Mouse (Mus musculus): ENCODE results near the gene Usp49. TPM values are rescaled to one million over a fixed set of nuclear protein-coding genes. Genes with fewer than 3 reads are reported as not detected.
A peak's percentile ranks its signal among the peaks of the same experiment; 100 is the strongest.

Usp49 gene
- total RNA-seq (2014; rRNA removed): 11.2 and 18.9 TPM in 2 replicates
- 2.8 and 4.7 TPM in 2 replicates for polyA plus RNA-seq (2015; fragmentation: Nextera tagmentation; extraction: Ambion mirVana)

GRCm38 (mm10) chr17:47630678-47631065 is at the start of gene Usp49:
TSS of gene Usp49 (plus strand) at chr17:47630690.
- Histone ChIP-seq H3K27ac (ENCODE audit: low read depth, low read length) (peak within 1 kb of the TSS; percentile 94), H3K4me3 (ENCODE audit: low read depth, low read length) (peak within 1 kb of the TSS; percentile 86), H3K4me1 (ENCODE audit: insufficient read depth) (peaks cover 11% of the 10 kb centered on the region), H3K4me2 (ENCODE audit: low read depth) (peak within 1 kb of the TSS; percentile 85), H3K9me3 (ENCODE audit: low read length) (no peaks in the 10 kb centered on the region), H3K27me3 (ENCODE audit: insufficient read depth, low read length) (no peaks in the 10 kb centered on the region), H3K9ac (peak within 1 kb of the TSS; percentile 69), H3K36me3 (ENCODE audit: insufficient read depth) (peaks cover 3% of the 10 kb centered on the region; the same call in 1 of the 2 replicates)
- no peak for TF ChIP-seq CTCF (IDR thresholded peaks at IDR 0.05; ENCODE audit: low read depth)
- DNase-seq: peak; percentile 6
- no peak for ATAC-seq
- WGBS: 0% methylated on average over 3 of the region's 3 CpGs

- Histone ChIP-seq H3K4me1 (ENCODE audit: insufficient read depth) (no peaks in the 10 kb centered on the region), H3K4me2 (ENCODE audit: low read depth) (no peak overlapping the region), H3K9ac (no peak overlapping the region), H3K9me3 (ENCODE audit: low read length) (no peaks in the 10 kb centered on the region), H3K36me3 (ENCODE audit: insufficient read depth) (no peaks in the 10 kb centered on the region), H3K27me3 (ENCODE audit: insufficient read depth, low read length) (no peaks in the 10 kb centered on the region), H3K4me3 (ENCODE audit: low read depth, low read length) (no peak overlapping the region), H3K27ac (ENCODE audit: low read depth, low read length) (no peak overlapping the region)
- WGBS: 92% methylated on average over 4 of the region's 4 CpGs
- DNase-seq (no peak), ATAC-seq (no peak)
- no peak for TF ChIP-seq CTCF (IDR thresholded peaks at IDR 0.05; ENCODE audit: low read depth)
These were observed 49.5 kb upstream of the Usp49 start for GRCm38 (mm10) chr17:47580962-47581361.

- Histone ChIP-seq H3K4me2 (ENCODE audit: low read depth) (no peak overlapping the region), H3K36me3 (ENCODE audit: insufficient read depth) (no peaks in the 10 kb centered on the region), H3K9ac (no peak overlapping the region), H3K4me1 (ENCODE audit: insufficient read depth) (no peaks in the 10 kb centered on the region; the same call in 1 of the 2 replicates), H3K27me3 (ENCODE audit: insufficient read depth, low read length) (no peaks in the 10 kb centered on the region), H3K9me3 (ENCODE audit: low read length) (no peaks in the 10 kb centered on the region), H3K4me3 (ENCODE audit: low read depth, low read length) (no peak overlapping the region), H3K27ac (ENCODE audit: low read depth, low read length) (no peak overlapping the region)
- ATAC-seq (no peak), DNase-seq (no peak)
- TF ChIP-seq CTCF (IDR thresholded peaks at IDR 0.05; ENCODE audit: low read depth): no peak
- 88% methylated on average over 8 of the region's 8 CpGs for WGBS
These were observed 42.0 kb upstream of the Usp49 start for GRCm38 (mm10) chr17:47588517-47588916.

DNA sequence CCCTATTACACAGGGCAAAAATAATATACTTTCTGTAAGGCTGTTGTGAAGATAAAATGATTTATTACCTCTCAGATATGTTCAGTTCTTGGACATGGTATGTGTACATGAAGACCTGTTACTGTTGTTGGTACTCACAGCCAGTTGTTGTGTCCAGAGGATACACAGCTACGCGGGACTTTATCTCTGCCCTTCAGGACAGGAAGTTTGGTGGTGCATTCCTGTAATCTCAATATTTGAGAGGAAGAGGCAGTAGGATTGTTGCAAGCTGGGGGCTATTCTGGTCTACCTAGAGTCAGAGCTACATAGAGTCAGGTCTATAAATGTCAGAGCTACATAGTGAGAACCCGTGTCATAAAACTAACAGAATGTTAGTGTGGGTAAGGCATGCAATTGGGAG is 39.4 kb upstream of the Usp49 start:
- ATAC-seq (no peak), DNase-seq (no peak)
- Histone ChIP-seq H3K36me3 (ENCODE audit: insufficient read depth) (no peaks in the 10 kb centered on the region), H3K4me2 (ENCODE audit: low read depth) (no peak overlapping the region), H3K27me3 (ENCODE audit: insufficient read depth, low read length) (no peaks in the 10 kb centered on the region), H3K27ac (ENCODE audit: low read depth, low read length) (no peak overlapping the region), H3K4me3 (ENCODE audit: low read depth, low read length) (no peak overlapping the region), H3K4me1 (ENCODE audit: insufficient read depth) (no peaks in the 10 kb centered on the region; the same call in 1 of the 2 replicates), H3K9ac (no peak overlapping the region), H3K9me3 (ENCODE audit: low read length) (no peaks in the 10 kb centered on the region)
- 92% methylated on average over 3 of the region's 3 CpGs for WGBS
- no peak for TF ChIP-seq CTCF (IDR thresholded peaks at IDR 0.05; ENCODE audit: low read depth)

GRCm38 (mm10) chr17:47593215-47593853 is 37.2 kb upstream of the Usp49 start:
- WGBS: 2% methylated on average over 63 of the region's 63 CpGs
- ATAC-seq: peak; percentile 94
- no peaks in the 10 kb centered on the region for H3K27me3 ChIP-seq (ENCODE audit: insufficient read depth, low read length)

DNA sequence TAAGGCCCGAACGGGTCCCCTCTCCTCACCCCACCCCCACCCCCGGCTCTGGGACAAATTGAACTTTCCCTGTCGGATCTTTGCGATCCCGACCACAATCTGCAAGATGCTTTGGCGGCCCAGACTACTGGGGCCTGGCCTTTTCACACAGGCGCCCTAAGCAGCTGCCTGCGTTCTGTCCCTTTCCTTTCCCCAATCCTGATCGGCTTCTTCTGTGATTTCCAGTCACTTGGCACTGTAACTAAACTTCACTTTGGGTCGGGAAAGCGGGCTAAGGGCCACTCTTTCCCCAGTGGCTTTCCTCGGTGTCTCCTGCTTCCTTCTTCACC is 36.7 kb upstream of the Usp49 start:
- Histone ChIP-seq H3K9me3 (ENCODE audit: low read length) (no peaks in the 10 kb centered on the region), H3K4me1 (ENCODE audit: insufficient read depth) (no peaks in the 10 kb centered on the region; the same call in 1 of the 2 replicates), H3K4me2 (ENCODE audit: low read depth) (peak overlapping the region; percentile 98), H3K27ac (ENCODE audit: low read depth, low read length) (peak overlapping the region; percentile 69), H3K4me3 (ENCODE audit: low read depth, low read length) (peak overlapping the region; percentile 61), H3K9ac (peak overlapping the region; percentile 56), H3K27me3 (ENCODE audit: insufficient read depth, low read length) (no peaks in the 10 kb centered on the region), H3K36me3 (ENCODE audit: insufficient read depth) (no peaks in the 10 kb centered on the region; the same call in 1 of the 2 replicates)
- ATAC-seq (no peak), DNase-seq (no peak)
- 0% methylated on average over 13 of the region's 13 CpGs for WGBS
- no peak for TF ChIP-seq CTCF (IDR thresholded peaks at IDR 0.05; ENCODE audit: low read depth)

More at GRCm38 (mm10) chr17:47593215-47593853, 37.2 kb upstream of the Usp49 start:
- H3K4me2 ChIP-seq (ENCODE audit: low read depth): peak overlapping the region; percentile 98
- H3K4me3 ChIP-seq (ENCODE audit: low read depth, low read length): peak overlapping the region; percentile 61
- no peaks in the 10 kb centered on the region; the same call in 1 of the 2 replicates for H3K4me1 ChIP-seq (ENCODE audit: insufficient read depth)
- 0 out of 2 replicates have a peak, but pooled peaks have one; percentile 4 for TF ChIP-seq CTCF (IDR thresholded peaks at IDR 0.05; ENCODE audit: low read depth)
- peak; percentile 93 for DNase-seq
- peak overlapping the region; percentile 69 for H3K27ac ChIP-seq (ENCODE audit: low read depth, low read length)
- no peaks in the 10 kb centered on the region for H3K9me3 ChIP-seq (ENCODE audit: low read length)
- H3K9ac ChIP-seq: peak overlapping the region; percentile 56
- H3K36me3 ChIP-seq (ENCODE audit: insufficient read depth): no peaks in the 10 kb centered on the region

- TF ChIP-seq CTCF (IDR thresholded peaks at IDR 0.05; ENCODE audit: low read depth): no peak
- Histone ChIP-seq H3K27me3 (ENCODE audit: insufficient read depth, low read length) (no peaks in the 10 kb centered on the region), H3K27ac (ENCODE audit: low read depth, low read length) (peak overlapping the region; percentile 69), H3K4me3 (ENCODE audit: low read depth, low read length) (peak overlapping the region; percentile 61), H3K36me3 (ENCODE audit: insufficient read depth) (peaks cover 5% of the 10 kb centered on the region), H3K9me3 (ENCODE audit: low read length) (no peaks in the 10 kb centered on the region), H3K9ac (peak overlapping the region; percentile 56), H3K4me1 (ENCODE audit: insufficient read depth) (no peaks in the 10 kb centered on the region; the same call in 1 of the 2 replicates), H3K4me2 (ENCODE audit: low read depth) (peak overlapping the region; percentile 98)
- WGBS: under 1% methylated on average over 43 of the region's 43 CpGs
- DNase-seq (peak; percentile 33), ATAC-seq (0 out of 2 replicates have a peak, but pooled peaks have one; percentile 3)
These were observed 36.1 kb upstream of the Usp49 start for GRCm38 (mm10) chr17:47594183-47594968.

Data from forebrain, postnatal 0 days (tissue).